Mouse (Mus musculus): ENCODE data around the gene Txndc17. TPM values are rescaled to one million over a fixed set of nuclear protein-coding genes. Genes with fewer than 3 reads are reported as not detected.
A peak's percentile ranks its signal among the peaks of the same experiment; 100 is the strongest.
"Not testable (repeated sequence)": the region's sequence is repeated elsewhere in the genome, so short reads cannot be mapped to it uniquely, and the experiment has no call there.

Txndc17 gene
- 642 and 665 TPM in 2 replicates for polyA plus RNA-seq (2015; fragmentation: Nextera tagmentation; extraction: Ambion mirVana)

DNA sequence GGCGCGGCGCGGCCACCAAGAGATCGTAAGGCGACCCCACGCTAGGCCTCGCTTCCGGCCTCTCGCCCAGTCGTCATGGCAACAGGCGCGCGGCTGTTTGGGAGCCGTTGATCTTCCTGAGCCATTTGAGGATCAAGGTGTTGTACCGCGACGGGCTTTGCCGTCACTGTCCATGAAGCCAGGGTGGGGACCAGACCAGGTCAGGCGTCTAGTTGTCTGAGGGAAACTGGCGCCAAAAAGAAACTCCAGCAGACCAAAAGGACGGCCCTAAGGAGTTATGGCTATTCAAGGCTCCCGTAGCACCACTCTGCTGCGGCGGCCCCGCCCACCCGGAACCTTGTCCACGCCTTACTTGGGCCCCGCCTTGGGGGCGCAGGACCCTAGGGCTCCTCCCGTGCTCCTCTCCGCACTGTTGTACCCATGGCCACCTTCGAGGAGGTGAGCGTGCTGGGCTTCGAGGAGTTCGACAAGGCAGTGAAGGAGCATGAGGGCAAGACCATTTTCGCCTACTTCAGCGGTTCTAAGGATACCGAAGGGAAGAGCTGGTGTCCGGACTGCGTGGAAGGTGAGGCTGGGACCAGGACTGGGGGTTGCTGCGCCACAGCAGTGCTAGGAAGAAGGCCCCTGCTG lies at the start of gene Txndc17, which contains the start of gene 4933427D14Rik:
TSS of gene Txndc17 (plus strand) at position 344 of the 630 bp plus-strand sequence.
TSS of gene 4933427D14Rik (minus strand) at position 256 of the 630 bp plus-strand sequence.
- 0 out of 2 replicates have a peak, but pooled peaks cover 5% of the 10 kb centered on the region for H3K4me1 ChIP-seq (replicated peaks; ENCODE audit: control insufficient read depth, insufficient read depth, low read length)
- peak within 1 kb of the TSS; percentile 89 for H3K4me2 ChIP-seq (replicated peaks; ENCODE audit: low read depth)
- H3K27me3 ChIP-seq (replicated peaks; ENCODE audit: control insufficient read depth, insufficient read depth, low read length): no peaks in the 10 kb centered on the region
- H3K36me3 ChIP-seq (ENCODE audit: control insufficient read depth, insufficient read depth): peaks cover 24% of the 10 kb centered on the region
- peak; percentile 88 for ATAC-seq
- H3K27ac ChIP-seq (ENCODE audit: low read depth, low read length): peak within 1 kb of the TSS; percentile 91
- H3K9me3 ChIP-seq (ENCODE audit: control insufficient read depth): no peaks in the 10 kb centered on the region
- under 1% methylated on average over 42 of the region's 42 CpGs for WGBS
- peak within 1 kb of the TSS; percentile 89 for H3K4me3 ChIP-seq (ENCODE audit: low read depth, low read length)
- peak within 1 kb of the TSS; percentile 67 for H3K9ac ChIP-seq (ENCODE audit: low read depth, low read length)
- 0 out of 2 replicates have a peak, but pooled peaks have one; percentile 16 for TF ChIP-seq CTCF (IDR thresholded peaks at IDR 0.05; ENCODE audit: low read depth)

DNA sequence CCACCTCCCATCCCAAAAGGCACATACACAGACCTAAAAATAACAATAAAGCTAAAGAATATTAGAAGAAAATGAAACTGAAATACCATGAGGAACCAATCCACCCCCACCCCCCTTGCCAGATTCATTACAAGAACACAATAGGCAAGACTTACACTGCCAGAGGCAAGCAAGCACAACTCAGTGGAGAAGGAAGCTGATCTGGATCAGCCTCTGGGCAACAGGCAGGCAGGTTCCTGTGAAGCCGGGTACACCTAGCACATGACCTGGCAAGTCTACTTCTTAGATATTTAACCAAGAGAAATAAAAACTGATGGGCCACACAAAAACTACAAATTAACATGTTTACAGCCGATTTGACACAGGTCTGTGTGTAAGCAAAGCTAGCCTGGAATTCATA lies 44.1 kb upstream of the Txndc17 start:
- Histone ChIP-seq H3K4me3 (ENCODE audit: low read depth, low read length) (no peak overlapping the region), H3K27ac (ENCODE audit: low read depth, low read length) (no peak overlapping the region), H3K9ac (ENCODE audit: low read depth, low read length) (no peak overlapping the region), H3K4me1 (replicated peaks; ENCODE audit: control insufficient read depth, insufficient read depth, low read length) (no peaks in the 10 kb centered on the region), H3K4me2 (replicated peaks; ENCODE audit: low read depth) (no peak overlapping the region), H3K27me3 (replicated peaks; ENCODE audit: control insufficient read depth, insufficient read depth, low read length) (no peaks in the 10 kb centered on the region), H3K36me3 (ENCODE audit: control insufficient read depth, insufficient read depth) (peaks cover 28% of the 10 kb centered on the region; the same call in 1 of the 2 replicates), H3K9me3 (ENCODE audit: control insufficient read depth) (no peaks in the 10 kb centered on the region)
- 87% methylated on average over 2 of the region's 2 CpGs for WGBS
- no peak for ATAC-seq
- TF ChIP-seq CTCF (IDR thresholded peaks at IDR 0.05; ENCODE audit: low read depth): no peak

DNA sequence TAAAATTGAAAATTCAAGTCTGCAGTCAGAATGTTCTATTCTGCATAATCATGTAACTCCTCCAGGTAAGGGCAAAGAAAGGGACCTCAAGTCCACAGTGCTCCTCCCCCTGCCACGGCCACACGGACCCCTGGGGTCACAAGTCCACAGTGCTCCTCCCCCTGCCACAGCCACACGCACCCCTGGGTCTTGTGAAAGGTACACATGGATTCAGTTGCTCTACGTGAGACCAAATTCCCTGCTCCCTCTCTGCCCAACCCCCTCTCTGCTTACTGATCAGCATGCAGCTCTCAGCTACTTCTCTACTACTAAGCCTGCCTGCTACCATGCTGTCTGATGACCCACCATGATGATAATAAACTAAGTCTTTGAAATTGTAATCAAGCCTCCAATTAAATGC lies 37.5 kb upstream of the Txndc17 start:
- H3K36me3 ChIP-seq (ENCODE audit: control insufficient read depth, insufficient read depth): peaks cover 25% of the 10 kb centered on the region

DNA sequence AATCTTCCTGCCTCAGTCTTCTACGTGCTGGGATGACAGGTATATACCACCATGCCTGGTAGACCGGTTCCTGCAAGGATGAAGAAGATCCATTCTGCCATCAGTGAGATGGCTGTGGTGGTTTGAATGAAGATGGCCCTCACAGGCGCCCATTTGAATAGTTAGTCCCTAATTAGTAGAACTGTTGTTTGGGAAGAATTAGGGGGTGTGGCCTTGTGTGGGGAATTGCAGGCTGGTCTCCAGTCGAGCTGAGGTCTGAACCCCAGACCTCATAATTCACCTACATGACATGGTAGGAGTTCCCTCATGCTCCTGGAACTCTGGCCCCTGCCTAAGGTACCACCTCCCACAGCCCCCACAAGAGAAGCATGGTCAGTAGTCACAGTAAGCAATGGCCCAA lies 35.4 kb upstream of the Txndc17 start:
- H3K36me3 ChIP-seq (ENCODE audit: control insufficient read depth, insufficient read depth): peaks cover 40% of the 10 kb centered on the region
- not testable (repeated sequence) for H3K9ac ChIP-seq (ENCODE audit: low read depth, low read length); H3K4me1 ChIP-seq (replicated peaks; ENCODE audit: control insufficient read depth, insufficient read depth, low read length); H3K27ac ChIP-seq (ENCODE audit: low read depth, low read length); H3K4me3 ChIP-seq (ENCODE audit: low read depth, low read length); ATAC-seq; H3K27me3 ChIP-seq (replicated peaks; ENCODE audit: control insufficient read depth, insufficient read depth, low read length); H3K9me3 ChIP-seq (ENCODE audit: control insufficient read depth); H3K4me2 ChIP-seq (replicated peaks; ENCODE audit: low read depth)
- WGBS: 79% methylated on average over 4 of the region's 4 CpGs

More for the DNA sequence above, 37.5 kb upstream of the Txndc17 start:
- no peaks in the 10 kb centered on the region for H3K27me3 ChIP-seq (replicated peaks; ENCODE audit: control insufficient read depth, insufficient read depth, low read length)
- no peak overlapping the region for H3K9ac ChIP-seq (ENCODE audit: low read depth, low read length)
- no peak overlapping the region for H3K4me3 ChIP-seq (ENCODE audit: low read depth, low read length)
- no peak for ATAC-seq
- no peaks in the 10 kb centered on the region for H3K9me3 ChIP-seq (ENCODE audit: control insufficient read depth)
- TF ChIP-seq CTCF (IDR thresholded peaks at IDR 0.05; ENCODE audit: low read depth): no peak
- WGBS: 79% methylated on average over 4 of the region's 4 CpGs
- H3K4me2 ChIP-seq (replicated peaks; ENCODE audit: low read depth): no peak overlapping the region
- H3K4me1 ChIP-seq (replicated peaks; ENCODE audit: control insufficient read depth, insufficient read depth, low read length): no peaks in the 10 kb centered on the region
- H3K27ac ChIP-seq (ENCODE audit: low read depth, low read length): no peak overlapping the region

DNA sequence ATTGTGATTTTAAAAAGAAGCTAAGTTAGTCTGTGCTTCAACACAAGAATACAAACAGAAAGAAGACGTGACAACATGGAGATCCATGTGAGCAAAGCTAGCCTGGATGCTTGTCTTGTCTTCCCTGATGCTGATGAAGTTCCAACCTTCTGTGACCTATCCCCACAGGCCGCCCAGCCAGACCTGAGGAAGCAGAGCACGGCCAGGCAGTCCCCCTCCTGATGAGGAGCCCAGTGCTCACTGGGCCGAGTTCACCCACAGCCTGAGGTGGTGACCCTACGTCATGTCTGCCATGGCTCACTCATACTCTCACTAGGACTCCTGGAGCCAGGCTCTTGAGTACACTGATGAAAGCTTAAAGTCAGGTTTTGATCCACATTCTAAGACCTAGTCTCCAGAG lies 33.8 kb upstream of the Txndc17 start:
- Histone ChIP-seq H3K4me2 (replicated peaks; ENCODE audit: low read depth) (no peak overlapping the region), H3K27me3 (replicated peaks; ENCODE audit: control insufficient read depth, insufficient read depth, low read length) (no peaks in the 10 kb centered on the region), H3K36me3 (ENCODE audit: control insufficient read depth, insufficient read depth) (peaks cover 53% of the 10 kb centered on the region), H3K9ac (ENCODE audit: low read depth, low read length) (no peak overlapping the region), H3K4me3 (ENCODE audit: low read depth, low read length) (no peak overlapping the region), H3K9me3 (ENCODE audit: control insufficient read depth) (no peaks in the 10 kb centered on the region), H3K27ac (ENCODE audit: low read depth, low read length) (no peak overlapping the region), H3K4me1 (replicated peaks; ENCODE audit: control insufficient read depth, insufficient read depth, low read length) (no peaks in the 10 kb centered on the region)
- no peak for TF ChIP-seq CTCF (IDR thresholded peaks at IDR 0.05; ENCODE audit: low read depth)
- ATAC-seq: no peak
- WGBS: 90% methylated on average over 5 of the region's 5 CpGs

DNA sequence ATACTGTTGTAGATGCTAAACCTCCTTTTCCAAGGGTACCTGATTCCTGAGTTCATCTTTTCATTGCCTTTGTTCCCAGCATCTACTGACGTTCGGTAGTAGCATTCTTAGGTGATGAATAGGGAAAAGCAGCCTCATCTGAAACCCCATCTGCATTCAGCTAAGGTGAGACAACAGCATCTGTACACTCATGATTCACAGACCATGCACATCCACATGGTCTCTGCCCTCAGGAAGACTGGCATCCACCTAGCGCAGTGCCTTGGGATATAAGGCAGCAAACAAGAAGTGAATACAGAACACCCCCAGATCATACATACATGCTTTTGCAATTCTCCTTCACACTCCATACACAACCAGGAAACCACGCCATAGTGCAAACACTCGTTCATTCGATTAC lies 32.6 kb upstream of the Txndc17 start:
- 92% methylated on average over 6 of the region's 6 CpGs for WGBS

More for the DNA sequence above, 32.6 kb upstream of the Txndc17 start:
- Histone ChIP-seq H3K4me1 (replicated peaks; ENCODE audit: control insufficient read depth, insufficient read depth, low read length) (no peaks in the 10 kb centered on the region), H3K27ac (ENCODE audit: low read depth, low read length) (no peak overlapping the region), H3K9ac (ENCODE audit: low read depth, low read length) (no peak overlapping the region), H3K9me3 (ENCODE audit: control insufficient read depth) (no peaks in the 10 kb centered on the region), H3K4me2 (replicated peaks; ENCODE audit: low read depth) (no peak overlapping the region), H3K4me3 (ENCODE audit: low read depth, low read length) (no peak overlapping the region), H3K27me3 (replicated peaks; ENCODE audit: control insufficient read depth, insufficient read depth, low read length) (no peaks in the 10 kb centered on the region), H3K36me3 (ENCODE audit: control insufficient read depth, insufficient read depth) (peaks cover 53% of the 10 kb centered on the region)
- no peak for TF ChIP-seq CTCF (IDR thresholded peaks at IDR 0.05; ENCODE audit: low read depth)
- ATAC-seq: no peak
